Mouse (Mus musculus) erythroblast, embryonic 14.5 days (primary cell): ENCODE measurements around the gene Eif4h. TPM values are rescaled to one million over a fixed set of nuclear protein-coding genes. Genes with fewer than 3 reads are reported as not detected.

ENCODE experiments used
- H3K27me3 ChIP-seq: 2 replicates; pipeline ENCODE4 v1.6.1; 2012; ENCODE audit warnings: inconsistent platforms; ENCODE audit not compliant: control insufficient read depth
- H3K36me3 ChIP-seq: 2 replicates; pipeline ENCODE4 v1.6.1; 2012; ENCODE audit warnings: mild to moderate bottlenecking, inconsistent platforms; ENCODE audit not compliant: control insufficient read depth
- H3K4me1 ChIP-seq: 2 replicates; pipeline ENCODE4 v1.6.1; 2012; ENCODE audit warnings: inconsistent platforms; ENCODE audit not compliant: control insufficient read depth
- H3K4me3 ChIP-seq: replicated peaks from 2 replicates; pipeline ENCODE3; 2012; ENCODE audit warnings: moderate library complexity, mild to moderate bottlenecking, inconsistent platforms
- H3K9me3 ChIP-seq: 2 replicates; pipeline ENCODE4 v1.6.1; 2012; ENCODE audit warnings: low read length, inconsistent platforms, mixed read lengths; ENCODE audit not compliant: control insufficient read depth
- GATA1 ChIP-seq: IDR thresholded peaks from 2 replicates; pipeline ENCODE4 v1.6.1; 2012; ENCODE audit warnings: low read length, inconsistent platforms, mixed read lengths
- TAL1 ChIP-seq: IDR thresholded peaks from 3 replicates; pipeline ENCODE4 v1.6.1; 2012; ENCODE audit warnings: low read length, inconsistent platforms, mixed read lengths
- polyA plus RNA-seq: library from polyadenylated mRNA; stranded (reverse); fragments of >175 nt; gene quantifications from 2 replicates; pipeline ENCODE4 v1.2.3, GENCODE M21; 2012

The Eif4h gene
- polyA plus RNA-seq, 1 experiment: 18.7 TPM

DNA sequence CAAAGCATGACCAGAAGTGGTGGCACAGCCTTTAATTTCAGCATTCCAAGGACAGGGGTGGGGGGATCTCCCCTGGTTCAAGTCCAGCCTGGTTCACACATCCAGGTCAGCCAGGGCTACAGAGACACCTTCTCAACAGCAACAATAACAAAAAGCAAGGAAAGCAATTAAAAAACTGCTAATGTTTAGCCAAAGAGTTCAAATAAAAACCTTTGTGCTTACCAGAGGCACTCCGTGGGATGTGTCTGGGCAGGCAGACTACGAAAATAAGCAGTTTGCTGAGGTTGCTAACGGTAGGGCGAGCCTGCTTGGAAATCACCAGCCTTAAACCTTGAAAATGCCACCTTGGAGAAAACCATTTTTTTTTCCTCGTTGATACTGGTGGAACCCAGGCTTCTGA lies 58.1 kb downstream of the Eif4h start, which contains the start of gene Rfc2:
Gene Rfc2, plus strand, starts transcription at position 221 of the 400 bp plus-strand sequence.
- H3K4me1 ChIP-seq: peaks cover 44% of the 10 kb centered on the region
- no peak for TF ChIP-seq TAL1
- no peak for TF ChIP-seq GATA1
- peaks cover 23% of the 10 kb centered on the region for H3K36me3 ChIP-seq
- H3K9me3 ChIP-seq: no peaks in the 10 kb centered on the region
- peak within 1 kb of the TSS; percentile 83 for H3K4me3 ChIP-seq
- no peaks in the 10 kb centered on the region for H3K27me3 ChIP-seq

DNA sequence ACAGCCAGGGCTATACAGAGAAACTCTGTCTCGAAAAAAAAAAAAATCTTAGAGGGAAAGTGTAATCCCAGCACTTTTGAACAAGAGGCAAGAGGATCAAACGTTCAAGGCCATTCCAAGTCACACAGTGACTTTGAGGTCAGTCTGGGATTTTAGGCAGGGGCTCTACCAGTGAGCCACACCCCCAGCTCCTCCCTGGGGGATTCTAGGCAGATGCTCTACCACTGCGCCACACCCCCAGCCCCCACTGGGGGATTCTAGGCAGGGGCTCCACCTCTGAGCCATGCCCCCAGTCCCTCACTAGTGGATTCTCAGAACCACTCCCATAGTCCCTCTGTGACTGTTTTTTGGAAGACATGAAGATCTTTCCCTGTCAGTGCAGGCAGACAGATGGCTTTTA lies 60.2 kb downstream of the Eif4h start:
- TF ChIP-seq TAL1: no peak
- TF ChIP-seq GATA1: no peak
- Histone ChIP-seq H3K4me1 (peaks cover 38% of the 10 kb centered on the region), H3K36me3 (peaks cover 3% of the 10 kb centered on the region), H3K9me3 (no peaks in the 10 kb centered on the region), H3K4me3 (no peak overlapping the region), H3K27me3 (no peaks in the 10 kb centered on the region)

DNA sequence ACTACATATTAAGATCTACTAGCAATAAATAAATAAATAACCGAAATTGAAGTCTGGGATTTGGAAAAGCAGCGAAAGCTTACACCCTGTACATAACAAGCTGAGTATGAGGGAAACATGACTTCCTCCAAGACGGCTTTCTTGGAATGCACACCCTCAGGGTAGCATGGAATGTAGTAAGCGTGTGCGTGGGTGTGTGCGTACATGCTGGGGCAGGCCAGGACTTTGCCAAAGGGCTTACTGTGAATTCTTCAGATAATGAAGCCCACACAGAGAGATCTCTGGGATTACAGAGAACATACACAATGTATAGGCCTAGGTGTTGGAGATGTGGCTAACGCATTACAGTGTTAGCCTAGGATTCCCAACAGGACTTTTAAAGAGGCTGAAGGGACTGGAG lies 61.8 kb downstream of the Eif4h start:
- Histone ChIP-seq H3K36me3 (no peaks in the 10 kb centered on the region), H3K4me1 (peaks cover 36% of the 10 kb centered on the region), H3K4me3 (no peak overlapping the region), H3K9me3 (no peaks in the 10 kb centered on the region), H3K27me3 (no peaks in the 10 kb centered on the region)
- TF ChIP-seq GATA1 (no peak), TAL1 (no peak)

DNA sequence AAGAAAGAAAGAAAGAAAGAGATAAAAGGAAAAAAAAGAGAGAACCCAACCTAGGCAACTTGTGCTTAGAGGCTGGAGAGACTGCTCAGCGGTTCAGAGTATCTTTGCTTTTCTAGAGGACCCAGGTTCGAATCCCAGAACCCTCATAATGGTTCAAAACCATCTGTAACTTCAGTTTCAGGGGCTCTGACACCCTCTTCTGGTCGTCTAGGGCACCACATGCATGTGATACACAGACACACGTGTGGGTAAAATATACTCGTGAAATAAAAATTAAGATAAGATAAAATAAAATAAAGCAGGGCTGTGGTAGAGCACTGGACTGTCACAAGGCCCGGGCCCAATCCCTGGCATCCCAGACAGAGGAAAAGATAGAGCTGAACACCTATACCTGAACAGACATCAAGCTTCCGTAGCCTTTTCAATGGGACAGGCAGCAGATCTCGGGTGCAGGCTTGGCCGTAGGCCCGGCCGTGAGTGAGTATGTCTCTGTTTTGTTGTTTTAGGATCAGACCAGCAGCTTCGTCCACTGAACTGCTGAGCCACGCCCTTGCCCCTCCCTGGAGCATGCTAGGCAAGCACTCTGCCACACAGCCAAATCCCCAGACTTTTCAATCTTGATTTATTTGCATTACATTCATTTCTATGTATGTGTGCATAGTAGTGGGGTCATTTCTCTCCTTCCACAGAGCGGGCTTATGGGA lies 62.6 kb downstream of the Eif4h start:
- peaks cover 43% of the 10 kb centered on the region for H3K4me1 ChIP-seq
- no peaks in the 10 kb centered on the region for H3K36me3 ChIP-seq
- no peak overlapping the region for H3K4me3 ChIP-seq
- no peaks in the 10 kb centered on the region for H3K27me3 ChIP-seq
- TF ChIP-seq GATA1: no peak
- no peak for TF ChIP-seq TAL1
- H3K9me3 ChIP-seq: no peaks in the 10 kb centered on the region

DNA sequence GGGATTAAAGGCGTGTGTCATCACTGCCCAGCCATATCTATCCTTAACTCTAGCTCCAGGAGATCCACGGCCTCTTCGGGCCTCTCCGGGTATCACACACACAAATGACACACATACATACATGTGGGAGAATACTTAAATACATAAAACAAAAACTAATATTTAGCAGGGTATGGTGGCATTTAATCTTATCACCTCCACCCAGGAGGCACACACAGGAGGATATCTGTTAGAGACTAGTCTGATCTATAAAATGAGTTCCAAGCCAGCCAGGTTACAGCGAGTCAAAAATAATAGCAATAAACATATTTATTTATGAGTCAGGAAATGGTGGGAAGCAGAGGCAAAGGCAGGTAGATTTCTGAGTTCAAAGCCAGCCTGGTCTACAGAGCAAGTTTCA lies 63.5 kb downstream of the Eif4h start:
- no peaks in the 10 kb centered on the region; the same call in 1 of the 2 replicates for H3K9me3 ChIP-seq
- no peaks in the 10 kb centered on the region for H3K27me3 ChIP-seq
- H3K36me3 ChIP-seq: no peaks in the 10 kb centered on the region
- peaks cover 48% of the 10 kb centered on the region for H3K4me1 ChIP-seq
- TF ChIP-seq TAL1 (no peak), GATA1 (no peak)
- H3K4me3 ChIP-seq: no peak overlapping the region

DNA sequence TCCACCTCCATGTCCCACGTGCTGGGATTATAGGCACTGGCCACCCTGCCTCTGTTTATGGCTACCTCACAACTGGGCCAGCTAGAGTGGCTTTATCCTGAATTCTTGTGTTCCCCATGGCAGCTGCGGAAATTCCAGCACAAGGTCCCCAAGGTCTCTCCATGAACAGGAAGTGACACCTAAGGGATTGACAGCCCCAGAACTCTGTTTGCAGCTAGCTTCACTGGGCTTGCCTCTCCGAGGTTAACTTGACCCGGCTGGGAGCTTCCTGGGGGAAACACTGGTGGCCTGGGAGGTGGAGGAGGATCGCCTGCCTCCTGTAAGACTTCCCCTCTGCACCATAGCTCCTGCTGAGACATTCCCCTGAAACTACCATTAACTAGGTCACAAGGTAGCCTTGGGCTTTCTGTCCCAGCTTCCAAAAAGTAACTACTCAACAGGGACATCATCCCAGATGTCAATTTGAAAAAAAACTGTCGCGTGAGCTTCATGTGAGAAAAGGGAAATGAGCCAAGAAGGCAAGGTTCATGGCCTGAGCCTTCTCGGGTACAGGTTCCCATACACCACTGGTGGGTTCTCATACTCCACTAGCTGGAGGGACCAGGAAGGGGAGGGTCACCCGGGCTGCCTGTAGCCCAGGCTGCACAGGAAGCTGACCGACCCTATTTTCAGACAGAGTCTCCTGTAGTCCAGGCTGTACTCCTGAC lies 66.6 kb downstream of the Eif4h start:
- Histone ChIP-seq H3K27me3 (no peaks in the 10 kb centered on the region), H3K36me3 (no peaks in the 10 kb centered on the region), H3K4me3 (peak overlapping the region; percentile 57), H3K4me1 (peaks cover 48% of the 10 kb centered on the region), H3K9me3 (no peaks in the 10 kb centered on the region; the same call in 1 of the 2 replicates)
- TF ChIP-seq TAL1: no peak
- TF ChIP-seq GATA1: no peak

DNA sequence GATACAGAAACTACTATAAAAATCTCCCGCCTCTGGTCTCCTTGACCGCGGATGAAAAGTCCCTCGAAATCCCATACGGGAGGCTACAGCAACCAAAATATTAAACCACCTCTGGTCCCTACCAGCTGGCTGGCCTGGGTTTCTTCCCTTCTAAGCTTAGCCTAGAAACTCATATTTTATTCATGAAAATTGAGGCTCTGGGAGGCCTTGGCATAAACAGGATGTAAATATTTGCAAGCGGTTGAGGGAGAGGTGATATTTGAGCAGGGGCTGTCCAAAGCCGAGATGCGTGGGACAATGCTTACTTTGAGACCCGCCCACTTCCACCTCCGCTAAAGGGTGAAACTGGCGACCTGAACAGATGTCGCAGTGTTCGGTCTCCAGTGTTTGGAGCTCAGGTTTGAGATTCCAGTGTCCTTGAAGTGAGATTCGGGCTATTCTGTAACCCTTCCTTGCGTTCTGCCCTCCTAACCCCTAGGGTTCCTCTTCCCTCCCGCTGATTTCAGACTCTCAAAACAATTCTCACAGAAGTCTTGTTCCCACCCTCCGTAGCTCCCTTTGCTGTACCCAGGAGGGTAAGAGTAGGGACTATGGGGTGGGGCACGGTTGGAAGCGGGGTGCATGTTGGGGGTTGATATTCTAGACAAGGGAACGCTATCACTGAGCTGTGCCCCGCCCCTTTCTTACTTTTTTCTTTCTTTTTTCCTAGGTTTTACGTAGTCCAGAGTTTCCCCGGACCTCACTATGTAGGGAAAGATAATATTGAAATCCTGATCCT lies 67.4 kb downstream of the Eif4h start:
- H3K4me1 ChIP-seq: peaks cover 41% of the 10 kb centered on the region
- no peaks in the 10 kb centered on the region; the same call in 1 of the 2 replicates for H3K9me3 ChIP-seq
- no peak for TF ChIP-seq TAL1
- no peak for TF ChIP-seq GATA1
- no peaks in the 10 kb centered on the region for H3K36me3 ChIP-seq
- no peaks in the 10 kb centered on the region for H3K27me3 ChIP-seq
- H3K4me3 ChIP-seq: peak overlapping the region; percentile 57

Other genes with a start within 250 kb of the Eif4h start
- gene Gtf2ird1, start 182.8 kb downstream of the Eif4h start, polyA plus RNA-seq: 2.0 and 3.0 TPM in 2 replicates
- gene Clip2, start 87.1 kb downstream of the Eif4h start, polyA plus RNA-seq: 0.14 and 0.16 TPM in 2 replicates
- gene Syna, start 79.3 kb downstream of the Eif4h start, polyA plus RNA-seq: not detected in 2 replicates
- 6.8 TPM in 2 replicates for gene Rfc2, start 58.1 kb downstream of the Eif4h start, polyA plus RNA-seq
- 0.16 and 0.17 TPM in 2 replicates for gene Lat2, start 24.5 kb downstream of the Eif4h start, polyA plus RNA-seq
- gene Limk1, start 49.1 kb upstream of the Eif4h start, polyA plus RNA-seq: 0.30 and 0.39 TPM in 2 replicates
- not detected in 2 replicates for gene Eln, start 107.8 kb upstream of the Eif4h start, polyA plus RNA-seq